Mouse (Mus musculus) cerebellum, adult 2 months (tissue): Measurements from ENCODE around the gene Usp7.

Experiments used
- CTCF ChIP-seq: fragments of 200-500 bp; IDR thresholded peaks from 2 replicates; pipeline ENCODE4 v1.5.1; 2011; ENCODE audit warnings: low read depth, mild to moderate bottlenecking, control low read depth, low read length, moderate library complexity, borderline replicate concordance; ENCODE audit not compliant: insufficient read depth
- POLR2A ChIP-seq: fragments of 200-500 bp; IDR thresholded peaks from 2 replicates; pipeline ENCODE4 v1.6.1; 2011; ENCODE audit warnings: low read length, control low read depth, borderline replicate concordance; ENCODE audit not compliant: insufficient read depth

DNA sequence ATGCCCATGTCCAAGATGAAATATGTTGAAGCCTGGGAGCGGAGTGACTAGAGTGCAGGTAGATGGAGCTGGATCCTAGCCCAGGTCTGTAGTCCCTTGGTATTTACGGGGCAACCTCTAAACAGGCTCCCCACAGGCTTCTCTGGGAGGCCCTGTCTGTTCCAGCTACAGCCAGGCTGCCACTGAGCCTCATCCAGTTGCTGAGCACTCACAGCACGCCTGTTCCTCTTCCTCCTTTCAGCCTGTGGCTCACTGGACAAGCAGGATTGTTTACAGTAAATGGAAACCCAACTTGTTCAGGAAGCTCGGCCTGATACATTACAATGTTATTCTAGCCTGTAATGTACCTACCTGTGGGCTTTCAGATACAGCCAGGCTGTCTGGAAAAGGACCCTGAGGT is 23.5 kb downstream of the Usp7 start:
- no peak for TF ChIP-seq CTCF
- no peak for TF ChIP-seq POLR2A
